Mouse (Mus musculus) MEL (cell line): Measurements from ENCODE around the gene Abt1. TPM values are rescaled to one million over a fixed set of nuclear protein-coding genes. Genes with fewer than 3 reads are reported as not detected.

Source experiments
- DNase-seq: peaks from one replicate; pipeline ENCODE4 v3.0.0; 2011; ENCODE audit warnings: low read depth, low spot score
- H3K27ac ChIP-seq: 2 replicates; pipeline ENCODE4 v1.5.1; 2012; ENCODE audit warnings: low read depth, mild to moderate bottlenecking, control low read depth, low read length, moderate library complexity; ENCODE audit not compliant: control insufficient read depth
- H3K27me3 ChIP-seq, 2 experiments: fragments of 150-350 bp in 1 of 2; sonication (generic) in 1 of 2; 2 replicates each; pipeline ENCODE4 v1.6.1; 2012; ENCODE audit warnings: low read length in 2 of 2, mild to moderate bottlenecking in 2 of 2, improper control_type of control experiment in 1 of 2, moderate library complexity in 1 of 2; ENCODE audit not compliant: insufficient read depth in 2 of 2, control insufficient read depth in 1 of 2
- H3K36me3 ChIP-seq, 2 experiments: 2 replicates each; pipeline ENCODE4 v1.6.1; 2012 to 2014; ENCODE audit warnings: low read length in 2 of 2, improper control_type of control experiment in 1 of 2, inconsistent platforms in 1 of 2, mild to moderate bottlenecking in 1 of 2; ENCODE audit not compliant: insufficient read depth in 2 of 2, control insufficient read depth in 1 of 2
- H3K4me1 ChIP-seq, 2 experiments: fragments of 150-350 bp in 1 of 2; sonication (generic) in 1 of 2; 2 replicates each; pipeline ENCODE4 v1.6.1; 2012; ENCODE audit warnings: low read length in 2 of 2, improper control_type of control experiment in 1 of 2, mild to moderate bottlenecking in 1 of 2; ENCODE audit not compliant: insufficient read depth in 2 of 2, control insufficient read depth in 1 of 2
- H3K4me3 ChIP-seq, 2 experiments: fragments of 150-350 bp in 1 of 2; sonication (generic) in 1 of 2; 2 replicates each; pipeline ENCODE4 v1.5.1; 2012; ENCODE audit warnings: low read depth in 2 of 2, low read length in 2 of 2, mild to moderate bottlenecking in 2 of 2, moderate library complexity in 2 of 2, control low read depth in 1 of 2, improper control_type of control experiment in 1 of 2; ENCODE audit not compliant: control insufficient read depth in 1 of 2, insufficient read depth in 1 of 2
- H3K79me2 ChIP-seq: 2 replicates; pipeline ENCODE4 v1.6.1; 2012; ENCODE audit warnings: mild to moderate bottlenecking, low read length, moderate library complexity; ENCODE audit not compliant: control insufficient read depth, poor library complexity, insufficient read depth
- H3K9ac ChIP-seq: 2 replicates; pipeline ENCODE4 v1.6.1; 2012; ENCODE audit warnings: low read depth, mild to moderate bottlenecking, control low read depth, low read length, moderate library complexity; ENCODE audit not compliant: control insufficient read depth, poor library complexity, severe bottlenecking
- H3K9me3 ChIP-seq: fragments of 150-350 bp; sonication (generic); replicated peaks from 2 replicates; pipeline ENCODE4 v1.6.1; 2012; ENCODE audit warnings: mild to moderate bottlenecking, low read length, improper control_type of control experiment, moderate library complexity; ENCODE audit not compliant: insufficient read depth
- BHLHE40 ChIP-seq: IDR thresholded peaks from 2 replicates; pipeline ENCODE4 v1.6.1; 2012; ENCODE audit warnings: low read depth, mild to moderate bottlenecking, inconsistent platforms, low read length, improper control_type of control experiment, borderline replicate concordance
- CHD1 ChIP-seq: IDR thresholded peaks from 2 replicates; pipeline ENCODE4 v1.6.1; 2012; ENCODE audit warnings: low read depth, mild to moderate bottlenecking, inconsistent platforms, low read length, improper control_type of control experiment
- CTCF ChIP-seq, 3 experiments: IDR thresholded peaks in 2 of 3; conservative IDR thresholded peaks in 1 of 3; 2 replicates each; pipeline ENCODE4 v1.5.1; 2011 to 2012; ENCODE audit warnings: low read length in 3 of 3, low read depth in 2 of 3, mild to moderate bottlenecking in 2 of 3, improper control_type of control experiment in 1 of 3, inconsistent platforms in 1 of 3, mixed read lengths in 1 of 3, moderate library complexity in 1 of 3; ENCODE audit not compliant: control insufficient read depth in 1 of 3, insufficient read depth in 1 of 3, poor library complexity in 1 of 3, severe bottlenecking in 1 of 3
- ELF1 ChIP-seq: IDR thresholded peaks from 2 replicates; pipeline ENCODE4 v1.6.1; 2014; ENCODE audit warnings: low read depth, mild to moderate bottlenecking, inconsistent platforms, low read length, improper control_type of control experiment, moderate library complexity
- EP300 ChIP-seq, 2 experiments: IDR thresholded peaks; 2 replicates each; pipeline ENCODE4 v1.6.1; 2011; ENCODE audit warnings: improper control_type of control experiment in 2 of 2, low read length in 2 of 2, low read depth in 1 of 2, mild to moderate bottlenecking in 1 of 2
- KAT2A ChIP-seq: conservative IDR thresholded peaks from 2 replicates; pipeline ENCODE4 v1.6.1; 2012; ENCODE audit warnings: low read depth, low read length, improper control_type of control experiment, inconsistent platforms
- NELFE ChIP-seq: IDR thresholded peaks from 2 replicates; pipeline ENCODE4 v1.6.1; 2011; ENCODE audit warnings: low read depth, low read length, improper control_type of control experiment
- NRF1 ChIP-seq: IDR thresholded peaks from 2 replicates; pipeline ENCODE4 v1.6.1; 2014; ENCODE audit warnings: low read depth, mild to moderate bottlenecking, inconsistent platforms, low read length, improper control_type of control experiment, moderate library complexity; ENCODE audit not compliant: poor library complexity, insufficient read depth, severe bottlenecking
- POLR2A ChIP-seq, 2 experiments: IDR thresholded peaks; 2 replicates each; pipeline ENCODE4 v1.6.1; 2011 to 2012; ENCODE audit warnings: low read length in 2 of 2, mild to moderate bottlenecking in 2 of 2, control low read depth in 1 of 2, improper control_type of control experiment in 1 of 2, low read depth in 1 of 2, moderate library complexity in 1 of 2; ENCODE audit not compliant: control insufficient read depth in 1 of 2, insufficient read depth in 1 of 2, poor library complexity in 1 of 2
- POLR2AphosphoS2 ChIP-seq: IDR thresholded peaks from 2 replicates; pipeline ENCODE4 v1.6.1; 2011; ENCODE audit warnings: low read length, improper control_type of control experiment
- POLR2AphosphoS5 ChIP-seq: IDR thresholded peaks from 2 replicates; pipeline ENCODE4 v1.6.1; 2012; ENCODE audit warnings: low read depth, borderline replicate concordance, mild to moderate bottlenecking, inconsistent platforms, low read length, moderate library complexity, mixed read lengths
- TBP ChIP-seq: IDR thresholded peaks from 2 replicates; pipeline ENCODE4 v1.8.0; 2011; ENCODE audit warnings: low read depth, low read length, improper control_type of control experiment
- USF1 ChIP-seq: IDR thresholded peaks from 2 replicates; pipeline ENCODE4 v1.6.1; 2014; ENCODE audit warnings: low read depth, mild to moderate bottlenecking, inconsistent platforms, low read length, improper control_type of control experiment, moderate library complexity
- polyA plus RNA-seq, 2 experiments: library from polyadenylated mRNA; stranded (reverse) in 1 of 2; unstranded in 1 of 2; fragments of >175 nt in 1 of 2; fragments of >200 nt in 1 of 2; gene quantifications; 2 replicates each; pipeline versions ENCODE4 v1.2.1 to v1.2.4; 2012; ENCODE audit warnings: low replicate concordance in 2 of 2, low read depth in 1 of 2; ENCODE audit not compliant: insufficient read length in 2 of 2, insufficient read depth in 1 of 2, missing spikeins in 1 of 2
- total RNA-seq: library from RNA; depleted of rRNA; stranded (reverse); fragments of 300-350 nt; gene quantifications from 2 replicates; pipeline ENCODE4 v1.2.3, GENCODE M21; 2012

Gene Abt1
- total and polyA plus RNA-seq, 3 experiments: 14.2 to 16.2 TPM; not detected in 1

- H3K4me3 ChIP-seq: peak overlapping the region; percentile 25 to 83
- DNase-seq: no peak
- peaks cover 0 to 8% of the 10 kb centered on the region in 2 experiments; a peak in 2 of 4 replicates for H3K36me3 ChIP-seq
- H3K27ac ChIP-seq: peak overlapping the region; percentile 77
- H3K9me3 ChIP-seq: no peaks in the 10 kb centered on the region
- TF ChIP-seq CTCF (IDR thresholded peaks at IDR 0.05 in 2 of 3, conservative IDR thresholded peaks at IDR 0.05 in 1 of 3; ENCODE audit: control insufficient read depth in 1 of 3, insufficient read depth in 1 of 3, low read depth in 2 of 3, low read length in 3 of 3, poor library complexity in 1 of 3, severe bottlenecking in 1 of 3): no peak
- TF ChIP-seq EP300 (IDR thresholded peaks at IDR 0.05; ENCODE audit: low read depth in 1 of 2, low read length in 2 of 2): no peak
- TF ChIP-seq NRF1: no peak
- H3K4me1 ChIP-seq: peaks cover 0 to 5% of the 10 kb centered on the region in 2 experiments; a peak in 1 of 4 replicates
- H3K79me2 ChIP-seq: no peaks in the 10 kb centered on the region; the same call in 1 of the 2 replicates
- peak overlapping the region; percentile 82 for H3K9ac ChIP-seq
- H3K27me3 ChIP-seq: no peaks in the 10 kb centered on the region
Observed at GRCm38 (mm10) chr13:23445156-23445555, 21.5 kb upstream of the Abt1 start.

GRCm38 (mm10) chr13:23444451-23444850 is 20.8 kb upstream of the Abt1 start:
- no peaks in the 10 kb centered on the region for H3K27me3 ChIP-seq
- DNase-seq: peak; percentile 68
- H3K9ac ChIP-seq: peak overlapping the region; percentile 56
- peak overlapping the region; percentile 76 for H3K27ac ChIP-seq
- peaks cover 0 to 9% of the 10 kb centered on the region in 2 experiments; a peak in 2 of 4 replicates for H3K4me1 ChIP-seq
- H3K36me3 ChIP-seq: peaks cover 0 to 8% of the 10 kb centered on the region in 2 experiments; a peak in 2 of 4 replicates
- no peak for TF ChIP-seq ELF1
- no peak for TF ChIP-seq POLR2AphosphoS2
- TF ChIP-seq CHD1: no peak
- TF ChIP-seq POLR2A (IDR thresholded peaks at IDR 0.05; ENCODE audit: control insufficient read depth in 1 of 2, insufficient read depth in 1 of 2, low read depth in 1 of 2, low read length in 2 of 2, poor library complexity in 1 of 2): peak in 1 of 2 experiments; percentile 38; a peak in 1 of 4 replicates
- TF ChIP-seq USF1: no peak
- no peak for TF ChIP-seq POLR2AphosphoS5
- TF ChIP-seq KAT2A: no peak
- TF ChIP-seq NELFE: no peak
- peak; percentile 67 for TF ChIP-seq TBP
- no peak for TF ChIP-seq BHLHE40
- TF ChIP-seq, all 39 proteins: peak for 2
- H3K4me3 ChIP-seq: peak overlapping the region; percentile 25 to 36; a peak in 3 of 4 replicates
- H3K9me3 ChIP-seq: no peaks in the 10 kb centered on the region
- no peaks in the 10 kb centered on the region for H3K79me2 ChIP-seq

- Histone ChIP-seq H3K79me2 (no peaks in the 10 kb centered on the region; the same call in 1 of the 2 replicates), H3K4me3 (no peak overlapping the region), H3K27ac (no peak overlapping the region), H3K9ac (no peak overlapping the region), H3K9me3 (no peaks in the 10 kb centered on the region), H3K27me3 (no peaks in the 10 kb centered on the region), H3K36me3 (peaks cover 0 to 5% of the 10 kb centered on the region in 2 experiments; a peak in 1 of 4 replicates), H3K4me1 (peaks cover 0 to 7% of the 10 kb centered on the region in 2 experiments; a peak in 1 of 4 replicates)
- TF ChIP-seq NRF1: no peak
- no peak for DNase-seq
Observed at GRCm38 (mm10) chr13:23439901-23440300, 16.2 kb upstream of the Abt1 start.
